Mouse (Mus musculus) adrenal gland, adult 2 months (tissue): ENCODE measurements around the gene Actb. TPM values are rescaled to one million over a fixed set of nuclear protein-coding genes. Genes with fewer than 3 reads are reported as not detected.
A peak's percentile ranks its signal among the peaks of the same experiment; 100 is the strongest.
"Not testable (repeated sequence)": the region's sequence is repeated elsewhere in the genome, so short reads cannot be mapped to it uniquely, and the experiment has no call there.

Experiments
- DNase-seq: peaks from one replicate; pipeline ENCODE4 v3.0.0; 2021
- polyA plus RNA-seq: library from polyadenylated mRNA; depleted of rRNA; stranded (reverse); fragments of >200 nt; gene quantifications from 2 replicates; pipeline ENCODE4 v1.2.3, GENCODE M21; 2012
- total RNA-seq, 2 experiments: library from RNA; stranded (reverse); gene quantifications; 2 replicates each; pipeline ENCODE4 v1.2.3; 2021

Actb gene
- total and polyA plus RNA-seq, 3 experiments: 3,681 to 4,221 (median 3,786) TPM

DNA sequence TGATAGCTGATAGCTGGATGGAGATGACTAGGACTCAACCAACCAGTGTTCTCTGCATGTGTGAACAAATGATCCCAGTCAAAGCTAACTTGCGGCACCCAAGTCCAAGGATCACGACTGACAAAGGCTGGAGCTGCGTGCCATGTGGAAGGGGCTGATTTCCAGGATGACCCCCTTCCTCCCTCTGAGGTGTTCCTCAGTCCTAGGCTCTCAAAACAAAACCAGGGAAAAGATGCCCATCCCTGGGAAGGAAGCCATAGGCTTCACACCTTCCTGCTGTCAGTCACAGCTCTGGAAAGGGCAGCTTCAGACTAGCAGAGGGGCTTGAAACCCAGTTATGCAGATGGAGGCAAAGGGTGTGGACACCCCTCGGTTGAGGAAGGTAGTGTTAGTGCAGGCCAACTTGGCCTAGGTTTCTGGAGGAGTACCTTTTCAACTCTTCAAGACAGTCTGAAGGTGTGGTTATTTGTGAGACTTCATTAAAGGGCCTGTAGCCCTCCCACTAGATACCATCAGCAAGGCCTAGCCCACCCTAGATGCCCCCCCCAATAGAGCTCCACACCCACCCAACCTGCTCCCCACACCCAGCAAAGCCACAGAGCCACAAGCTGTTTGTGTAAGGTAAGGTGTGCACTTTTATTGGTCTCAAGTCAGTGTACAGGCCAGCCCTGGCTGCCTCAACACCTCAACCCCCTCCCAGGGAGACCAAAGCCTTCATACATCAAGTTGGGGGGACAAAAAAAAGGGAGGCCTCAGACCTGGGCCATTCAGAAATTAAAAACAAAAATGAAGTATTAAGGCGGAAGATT, 3.8 kb downstream of the Actb start:
- DNase-seq: no peak

DNA sequence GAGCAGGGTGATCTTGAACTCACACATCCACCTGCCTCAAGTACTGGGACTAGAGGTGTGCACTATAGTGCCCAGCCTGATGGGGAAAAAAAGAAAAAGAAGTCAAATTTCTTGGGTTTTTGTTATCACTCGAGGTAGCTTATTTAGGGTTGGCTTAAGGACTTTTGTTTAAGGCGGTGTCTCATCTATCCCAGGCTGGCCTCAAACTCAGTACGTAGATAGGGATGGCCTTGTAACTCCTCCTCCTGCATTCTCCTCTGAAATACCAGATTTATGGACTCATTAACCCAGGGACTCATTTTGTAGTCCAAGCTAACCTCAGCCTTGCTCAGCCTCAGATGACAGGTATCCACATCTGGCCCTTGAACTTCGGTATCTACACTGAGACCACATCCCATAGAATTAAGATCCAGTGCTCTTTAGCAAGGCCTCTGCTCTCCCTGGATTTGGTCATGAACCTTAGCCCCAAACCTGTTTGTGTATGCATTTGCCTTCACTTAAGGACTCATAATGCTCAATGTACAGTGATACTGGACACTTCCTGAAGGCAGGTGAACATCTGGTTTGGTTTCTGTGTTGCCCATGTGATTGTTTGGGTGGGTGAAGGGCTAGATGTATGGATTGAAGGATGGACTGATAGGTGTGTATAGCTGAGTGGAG, 4.6 kb downstream of the Actb start:
- DNase-seq: no peak

DNA sequence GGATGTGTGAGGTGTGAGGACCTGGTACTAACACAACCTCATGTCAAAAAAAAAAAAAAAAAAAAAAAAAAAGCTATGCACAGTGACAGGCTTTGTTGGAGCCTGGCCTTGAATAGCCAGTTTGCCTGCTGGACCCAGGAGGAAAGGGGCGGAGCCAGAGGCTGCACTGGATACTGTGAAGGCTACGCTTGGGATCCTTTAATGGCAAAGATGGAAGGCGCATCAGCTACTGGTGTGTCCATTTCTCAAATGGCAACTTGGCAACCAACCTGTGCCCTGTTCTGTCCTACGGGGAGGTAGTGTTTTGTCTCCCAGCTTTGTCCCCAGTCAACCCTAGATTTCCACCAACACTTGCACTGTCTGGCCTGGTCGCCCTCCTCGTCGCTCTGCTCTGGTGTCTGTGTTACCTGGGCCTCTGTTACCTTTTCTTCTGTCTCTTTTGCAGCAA, 5.2 kb downstream of the Actb start:
- DNase-seq: peak; percentile 78

DNA sequence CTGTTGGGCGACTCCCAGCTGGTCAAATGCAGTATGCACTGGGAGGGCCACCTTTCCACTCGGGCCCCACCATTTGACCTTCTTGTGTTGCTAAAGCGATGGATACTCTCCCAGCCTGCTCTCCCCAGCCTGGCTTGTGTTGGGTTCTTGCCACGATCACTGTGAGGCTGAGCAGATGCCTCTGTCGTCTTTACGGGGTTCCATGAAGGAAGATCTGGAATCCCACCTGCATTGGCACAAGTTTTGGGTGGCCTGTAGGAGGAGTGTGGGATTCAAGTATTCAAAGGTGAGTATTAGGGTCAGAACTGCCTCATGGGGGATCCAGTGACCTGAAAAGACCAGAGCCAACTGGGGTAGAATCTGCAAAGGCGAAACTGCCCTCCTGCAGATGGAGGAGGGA, 5.9 kb downstream of the Actb start:
- DNase-seq: no peak

DNA sequence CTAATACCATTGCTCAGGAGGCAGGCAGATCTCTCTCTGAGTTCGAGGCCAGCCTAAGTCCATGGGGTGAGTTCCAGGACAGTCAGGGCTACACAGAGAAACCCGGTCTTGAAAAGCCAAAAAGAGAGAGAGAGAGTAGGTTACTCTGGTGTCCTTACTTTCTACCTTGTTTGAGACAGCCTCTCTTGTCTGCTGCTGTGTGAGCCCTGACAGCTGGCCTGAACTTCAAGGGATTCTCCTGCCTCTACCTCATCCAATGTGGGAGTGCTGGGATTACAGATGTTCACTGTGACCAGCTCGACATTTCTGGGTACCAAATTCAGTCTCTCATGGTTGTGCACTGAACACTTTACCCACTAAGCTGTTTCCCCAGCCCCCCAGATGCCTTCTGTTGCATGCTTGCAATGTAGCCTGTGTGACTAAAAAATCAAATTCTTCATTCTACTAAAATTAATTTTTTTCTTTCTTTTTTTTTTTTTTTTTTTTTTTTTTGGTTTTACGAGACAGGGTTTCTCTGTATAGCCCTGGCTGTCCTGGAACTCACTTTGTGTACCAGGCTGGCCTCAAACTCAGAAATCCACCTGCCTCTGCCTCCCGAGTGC, 6.5 kb downstream of the Actb start:
- DNase-seq: no peak

DNA sequence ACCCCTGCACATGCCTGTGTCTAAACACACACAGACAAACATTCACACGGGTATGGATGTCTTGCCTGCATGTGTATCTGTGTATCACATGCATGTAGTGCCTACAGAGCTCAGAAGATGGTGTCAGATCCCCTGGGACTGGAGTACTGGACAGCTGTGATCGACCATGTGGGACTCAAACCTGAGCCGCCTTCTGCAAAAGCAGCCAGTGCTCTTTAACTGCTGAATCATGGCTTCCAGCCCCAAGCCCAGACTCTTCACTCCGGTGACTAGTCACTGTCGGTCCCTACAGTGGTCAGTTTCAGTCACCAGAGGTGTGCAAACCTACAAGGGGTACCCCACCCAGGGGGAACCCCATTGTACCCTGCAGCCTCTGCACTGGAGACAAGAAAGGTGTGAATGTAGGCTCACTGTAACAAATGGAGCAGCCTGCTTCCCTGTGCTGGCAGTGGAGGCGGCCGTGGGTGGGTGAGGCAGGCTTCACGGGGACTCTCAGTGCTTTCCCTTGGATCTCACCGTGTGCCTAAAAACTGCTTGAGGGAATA, 7.4 kb downstream of the Actb start:
- no peak for DNase-seq

DNA sequence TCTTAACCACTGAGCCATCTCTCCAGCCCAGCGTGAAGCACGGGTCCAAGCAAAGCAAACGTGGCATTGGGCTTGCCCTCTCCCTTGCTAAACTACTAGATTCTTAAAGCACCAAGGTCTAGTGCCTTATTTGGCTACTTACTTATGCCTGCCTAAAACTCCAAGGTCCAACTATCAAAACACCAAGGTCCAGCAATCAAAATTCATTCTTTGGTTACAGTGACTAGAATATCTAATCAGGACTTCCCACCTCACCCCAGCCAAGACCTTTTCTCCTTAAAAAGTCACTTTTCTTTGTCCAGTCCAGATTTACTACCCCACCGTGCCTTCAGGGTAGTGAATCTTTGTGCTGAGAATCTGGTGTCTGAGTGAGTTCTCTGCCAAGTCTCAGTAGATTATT, 8.2 kb downstream of the Actb start:
- DNase-seq: peak; percentile 42

DNA sequence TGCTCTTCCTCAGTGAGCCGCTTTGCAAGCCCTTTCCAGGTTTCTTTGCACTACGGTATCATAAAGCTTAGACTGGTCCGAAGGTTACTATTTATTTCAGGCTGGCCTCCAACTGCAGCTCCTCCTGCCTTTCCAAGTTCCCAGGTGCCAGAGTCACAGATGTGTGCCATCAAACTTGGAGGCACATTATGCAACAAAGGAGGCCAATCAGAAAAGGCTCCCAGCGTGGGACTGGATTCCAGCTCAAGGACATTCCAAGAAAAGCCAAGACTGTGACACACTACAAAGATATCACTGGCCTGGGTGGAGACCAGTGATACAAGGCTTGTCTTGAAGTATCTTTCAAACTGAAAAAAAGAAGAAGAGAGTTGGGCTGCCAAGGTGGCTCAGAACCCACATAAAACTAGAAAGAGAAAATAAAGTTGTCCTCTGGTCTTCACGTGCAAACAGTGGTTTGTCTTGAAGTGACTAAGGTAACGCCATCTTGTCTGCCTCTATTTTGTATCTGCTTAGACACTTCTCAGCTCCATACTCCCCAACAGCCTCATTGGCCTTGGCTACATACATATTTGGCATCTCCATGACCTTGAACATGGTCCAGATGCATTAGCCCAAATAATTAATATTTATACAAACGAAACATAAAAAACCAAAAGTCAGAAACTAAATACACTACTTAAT, 8.8 kb downstream of the Actb start:
- peak; percentile 50 for DNase-seq

DNA sequence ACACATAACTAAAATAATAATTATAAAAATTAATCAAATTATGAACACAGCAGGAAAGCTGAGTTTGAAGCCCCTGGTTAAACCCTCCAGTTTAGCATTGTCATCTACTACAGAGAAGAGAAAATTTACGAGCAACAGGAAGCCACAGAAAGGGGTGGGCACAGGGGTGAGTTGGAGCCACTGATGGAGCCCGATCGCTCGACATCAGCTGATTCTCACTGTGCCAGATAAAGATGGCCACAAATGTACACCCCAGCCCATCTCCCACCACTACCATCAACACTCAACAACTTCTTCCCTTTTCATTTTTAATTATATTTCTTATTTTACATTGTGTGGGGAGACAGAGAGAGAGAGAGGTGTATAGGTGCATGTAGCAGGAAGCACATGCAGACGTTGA, 9.8 kb downstream of the Actb start:
- no peak for DNase-seq

DNA sequence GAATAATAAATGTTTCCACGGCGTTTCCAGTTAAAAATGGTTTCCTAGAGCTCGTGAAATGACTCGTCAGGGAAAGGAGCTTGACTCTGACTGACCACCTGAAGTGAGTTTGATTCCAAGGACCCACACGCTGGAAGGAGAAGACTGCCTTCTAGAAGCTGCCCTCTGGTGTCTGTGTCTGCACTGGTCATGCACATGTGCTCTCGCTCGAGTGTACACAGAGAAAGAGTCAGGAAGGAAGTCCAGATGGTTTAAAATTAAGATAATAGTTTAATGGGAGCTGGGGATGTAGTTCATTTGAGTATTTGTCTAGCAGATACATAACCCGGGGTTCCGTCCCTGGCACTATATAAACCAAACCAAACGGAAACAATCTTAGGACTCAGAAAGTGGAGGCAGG, 10.4 kb downstream of the Actb start:
- DNase-seq: no peak

DNA sequence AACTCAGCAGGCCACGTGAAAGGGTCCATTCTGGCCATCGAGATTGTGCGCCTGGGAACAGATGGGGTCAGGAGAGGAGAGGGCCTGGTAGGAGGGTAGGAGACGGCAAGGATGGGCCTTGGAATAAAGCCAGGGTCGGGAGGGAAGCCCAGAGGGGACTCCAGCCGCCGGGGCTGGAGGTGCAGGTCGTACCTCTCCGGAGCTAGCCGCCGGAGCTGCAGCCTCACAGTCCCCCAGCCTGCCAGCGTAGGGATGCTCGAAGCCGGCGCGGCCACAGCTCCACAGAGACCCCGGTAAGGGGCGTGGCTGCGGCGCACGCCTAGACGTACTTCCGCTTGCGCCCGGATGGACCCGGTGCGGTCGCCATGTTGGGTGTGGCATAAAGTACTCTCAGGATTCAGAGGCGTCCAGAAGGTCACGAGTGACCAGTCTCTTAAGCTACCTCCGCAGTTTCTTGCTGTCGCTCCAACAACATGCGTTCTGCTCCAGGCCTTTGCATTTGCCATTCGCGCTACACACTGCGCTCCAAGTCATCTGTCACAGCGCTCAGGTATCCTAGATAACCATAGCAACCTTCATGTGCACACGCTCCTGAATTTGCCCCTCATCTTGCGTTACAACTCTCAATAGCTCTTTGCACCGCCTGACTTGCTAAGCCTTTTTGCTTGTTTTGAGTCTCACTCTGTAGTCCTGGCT, 11.5 kb downstream of the Actb start, which contains the start of gene Fbxl18:
TSS of gene Fbxl18 (minus strand) at position 504 of the 696 bp plus-strand sequence.
- peak; percentile 93 for DNase-seq

DNA sequence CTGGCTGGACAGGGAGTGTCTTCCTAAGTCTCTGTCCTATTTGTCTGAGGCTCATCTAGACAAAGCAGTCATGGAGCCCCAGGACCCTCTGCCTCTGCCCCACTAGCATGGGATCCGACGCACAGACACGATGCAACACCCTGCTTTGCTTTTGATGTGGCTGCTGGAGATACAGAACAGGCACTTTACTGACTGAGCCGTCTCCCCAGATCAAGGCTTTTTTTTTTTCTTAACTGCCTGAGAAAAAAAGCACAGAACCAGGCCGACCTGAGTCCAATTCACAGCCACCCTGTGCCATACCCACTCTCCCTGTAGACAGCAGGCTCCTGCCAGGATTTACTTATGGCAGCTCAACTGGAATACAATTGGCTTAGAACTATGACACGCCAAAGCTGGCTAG, 15.2 kb downstream of the Actb start:
- DNase-seq: no peak

DNA sequence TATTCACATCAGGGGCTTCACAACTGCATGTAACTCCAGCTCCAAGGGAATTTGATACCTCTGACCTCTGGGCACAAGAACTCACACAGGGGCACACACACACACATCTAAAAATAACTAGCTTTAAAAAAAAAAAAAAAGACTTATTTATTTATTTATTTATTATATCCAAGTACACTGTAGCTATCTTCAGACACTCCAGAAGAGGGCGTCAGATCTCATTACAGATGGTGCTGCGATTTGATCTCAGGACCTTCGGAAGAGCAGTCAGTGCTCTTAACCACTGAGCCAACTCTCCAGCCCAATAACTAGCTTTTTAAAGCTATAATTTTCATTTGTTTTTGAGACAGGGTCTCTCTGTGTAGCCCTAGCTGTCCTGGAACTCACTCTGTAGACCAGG, 19.0 kb downstream of the Actb start:
- DNase-seq: not testable (repeated sequence)

DNA sequence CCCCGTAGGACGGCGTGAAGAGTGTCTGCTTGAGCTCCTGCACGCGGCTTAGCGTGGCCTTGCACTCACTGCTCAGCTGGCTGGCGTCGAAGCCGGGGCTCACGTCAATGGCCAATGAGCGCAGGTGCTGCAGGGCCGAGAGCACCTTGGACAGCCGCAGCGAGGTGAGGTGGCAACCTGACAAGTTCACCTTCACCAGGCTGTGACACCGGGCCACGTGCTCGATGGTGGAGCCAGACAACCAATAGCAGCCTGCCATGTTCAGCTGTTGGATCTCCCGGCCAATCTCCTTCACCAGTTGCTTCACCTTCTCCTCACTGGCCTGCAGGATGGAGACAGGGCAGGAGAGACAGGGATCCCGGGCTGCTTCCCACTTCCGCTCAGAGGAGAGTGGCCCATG, 19.8 kb downstream of the Actb start:
- no peak for DNase-seq

DNA sequence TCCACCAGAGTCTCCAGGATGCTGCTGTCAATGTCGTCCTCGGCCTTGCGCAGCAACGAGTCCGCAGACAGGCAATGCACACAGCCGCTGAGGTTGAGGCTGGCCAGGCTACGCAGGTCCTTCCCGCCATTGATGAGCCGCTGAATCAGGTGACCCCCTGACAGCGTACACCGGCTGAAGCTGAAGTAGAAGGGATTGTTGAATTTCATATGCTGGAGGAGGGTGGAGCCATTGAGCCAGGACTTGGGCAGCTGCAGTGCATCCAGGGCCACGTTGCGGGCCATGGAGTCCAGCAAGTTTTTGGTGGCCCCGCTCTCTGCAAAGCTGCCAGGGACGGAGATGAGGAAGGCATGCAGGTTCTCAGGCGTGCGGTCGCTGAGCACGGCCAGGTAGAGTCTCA, 20.4 kb downstream of the Actb start:
- no peak for DNase-seq

DNA sequence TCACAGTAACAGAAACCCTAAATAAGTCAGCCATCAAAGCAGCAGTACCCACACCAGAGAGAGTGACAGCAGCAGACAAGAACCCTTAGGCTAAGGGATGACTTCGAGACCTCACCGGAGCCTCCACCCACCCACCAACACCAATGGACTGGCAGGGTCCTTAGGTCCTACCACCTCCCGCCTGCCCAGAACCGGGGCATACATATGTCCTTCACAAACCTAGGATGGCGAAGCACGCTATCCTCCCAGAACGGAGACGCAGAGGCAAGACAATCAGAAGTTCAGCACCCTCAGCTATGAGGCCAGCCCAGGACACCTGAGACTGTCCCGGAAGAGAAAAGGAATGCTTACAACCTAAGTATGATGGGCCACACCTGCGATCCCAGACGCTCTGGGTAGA, 24.1 kb downstream of the Actb start:
- DNase-seq: no peak

DNA sequence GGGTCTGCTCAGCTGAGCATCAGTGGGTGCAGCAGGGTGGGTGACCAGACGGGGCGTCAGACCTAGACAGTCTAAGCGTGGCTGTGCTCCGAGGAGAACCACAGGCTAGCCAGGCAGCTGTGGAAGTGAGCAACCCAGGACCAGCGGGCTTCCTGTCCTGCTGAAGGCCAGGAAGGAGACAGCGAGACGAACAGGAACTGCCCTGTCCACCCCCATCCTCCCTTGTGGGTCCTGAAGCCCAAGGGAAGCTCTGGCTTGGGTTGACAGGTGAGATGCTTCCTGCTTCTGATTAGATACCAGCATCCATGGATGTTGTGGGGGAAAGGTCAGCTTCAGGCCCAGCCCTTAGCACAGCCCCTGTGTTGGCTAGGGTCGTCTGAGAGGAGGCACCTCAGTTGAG, 24.6 kb downstream of the Actb start:
- DNase-seq: peak; percentile 47

DNA sequence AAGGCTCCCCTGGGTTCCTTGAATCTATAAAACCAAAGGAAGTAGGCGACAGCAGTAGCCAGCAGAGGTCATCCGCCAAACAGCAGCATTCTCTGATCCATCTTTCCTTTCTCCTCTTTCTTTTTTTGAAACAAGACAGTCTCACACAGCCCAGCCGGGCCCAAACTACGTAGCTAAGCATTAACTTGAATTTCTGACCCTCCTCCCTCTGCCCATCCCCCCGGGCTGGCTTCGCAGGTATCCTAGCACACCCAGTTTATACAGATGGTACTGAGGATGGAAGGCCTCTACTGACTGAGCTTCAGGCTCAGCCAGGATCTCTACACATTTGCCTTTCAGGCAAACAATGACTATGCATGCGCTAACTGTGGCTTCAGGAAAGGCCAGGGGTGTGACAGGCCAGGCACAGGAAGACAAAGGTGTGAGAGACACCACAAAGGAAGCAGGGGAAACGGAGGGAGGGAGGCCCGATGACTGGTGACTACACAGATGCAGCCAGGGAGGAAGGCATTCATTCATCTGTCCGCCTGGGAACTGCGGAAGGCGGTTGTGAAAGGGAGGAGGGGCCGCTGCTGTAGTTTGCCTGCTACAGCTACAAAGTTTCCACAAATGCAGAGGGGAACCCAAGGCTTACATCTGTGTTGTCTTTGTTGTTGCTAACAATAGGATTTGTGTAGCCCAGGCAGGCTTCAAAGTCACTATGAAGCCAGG, 25.6 kb downstream of the Actb start:
- DNase-seq: peak; percentile 70

DNA sequence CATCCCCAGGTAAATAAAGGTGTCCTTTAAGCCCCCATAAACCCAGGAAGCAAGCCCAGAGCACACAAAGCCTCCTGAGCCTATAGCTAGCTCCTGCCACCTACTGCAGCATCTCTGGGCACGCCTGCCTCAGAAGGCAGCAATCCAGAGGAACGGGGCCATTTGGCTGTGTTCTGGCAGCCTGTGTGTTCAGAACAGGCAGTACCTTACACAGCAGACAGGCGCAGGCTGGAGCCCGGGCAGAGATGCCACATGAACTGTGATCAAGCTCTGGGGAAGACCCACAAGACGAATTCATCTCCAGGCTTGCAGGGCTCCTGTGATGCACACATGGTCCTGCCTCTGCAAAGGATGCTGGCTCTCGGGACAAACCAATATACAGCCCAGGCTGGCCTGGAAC, 26.3 kb downstream of the Actb start:
- DNase-seq: no peak

DNA sequence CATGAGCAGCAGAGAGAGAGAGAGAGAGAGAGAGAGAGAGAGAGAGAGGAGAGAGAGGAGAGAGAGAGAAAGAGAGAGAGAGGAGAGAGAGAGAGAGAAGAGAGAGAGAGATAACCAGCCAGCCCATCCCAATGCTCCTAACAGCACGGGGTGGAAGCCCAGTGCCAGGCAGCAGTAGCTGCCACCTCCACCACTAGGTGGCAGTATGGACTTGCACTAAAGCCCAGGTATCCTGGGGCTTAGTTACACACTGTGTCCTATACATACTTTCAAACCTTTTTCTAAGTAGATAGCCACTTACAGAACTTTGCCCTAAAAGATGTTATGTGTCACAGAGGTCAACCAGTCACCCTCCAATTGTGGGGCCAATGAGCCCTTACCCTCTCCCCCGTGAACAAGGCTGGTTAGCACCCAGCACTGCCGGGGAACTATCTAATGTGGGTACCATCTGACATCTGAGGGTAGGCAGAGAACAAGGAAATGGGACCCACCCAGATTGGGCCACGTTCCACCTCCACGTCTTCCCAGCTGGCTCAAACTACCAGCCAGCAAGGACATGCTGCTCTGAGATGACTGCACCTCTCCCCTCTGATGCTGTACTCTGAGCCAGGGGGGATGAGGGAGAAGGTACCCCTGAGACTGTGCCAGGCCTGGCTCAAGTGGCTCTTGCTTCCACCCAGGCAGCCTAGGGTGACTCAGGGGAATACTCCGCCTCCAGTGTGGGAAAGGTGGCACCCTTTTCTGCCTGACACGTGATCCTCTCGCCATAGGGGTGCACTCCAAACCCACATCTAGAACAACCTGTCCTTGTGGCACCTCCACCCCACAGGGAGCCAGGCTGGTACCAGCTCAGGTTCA, 27.0 kb downstream of the Actb start:
- DNase-seq: peak; percentile 82
